Mouse (Mus musculus) intestine, postnatal 0 days (tissue): ENCODE measurements around the gene Zc3h12c. TPM values are rescaled to one million over a fixed set of nuclear protein-coding genes. Genes with fewer than 3 reads are reported as not detected.

ENCODE experiments used
- ATAC-seq: fragments of 200-750 bp; cut with Nextera tagmentation; 2 replicates; pipeline ENCODE4 v1.8.0; 2017; ENCODE audit warnings: mild to moderate bottlenecking, moderate TSS enrichment, moderate library complexity
- H3K27ac ChIP-seq: fragments of 300-500 bp; sonication (generic); 2 replicates; pipeline ENCODE4 v1.5.1; 2014; ENCODE audit warnings: mild to moderate bottlenecking, low read depth, low read length, moderate library complexity
- H3K27me3 ChIP-seq: fragments of 300-500 bp; sonication (generic); replicated peaks from 2 replicates; pipeline ENCODE4 v1.6.1; 2014; ENCODE audit warnings: low read length, mixed read lengths; ENCODE audit not compliant: control insufficient read depth, insufficient read depth
- H3K36me3 ChIP-seq: fragments of 300-500 bp; sonication (generic); 2 replicates; pipeline ENCODE4 v1.6.1; 2014; ENCODE audit warnings: mild to moderate bottlenecking, moderate library complexity; ENCODE audit not compliant: control insufficient read depth, insufficient read depth
- H3K4me1 ChIP-seq: fragments of 300-500 bp; sonication (generic); replicated peaks from 2 replicates; pipeline ENCODE4 v1.6.1; 2014; ENCODE audit warnings: antibody characterized with exemption, low read length, mixed read lengths; ENCODE audit not compliant: control insufficient read depth, insufficient read depth
- H3K4me2 ChIP-seq: fragments of 300-500 bp; sonication (generic); replicated peaks from 2 replicates; pipeline ENCODE4 v1.6.1; 2014; ENCODE audit warnings: low read depth, mild to moderate bottlenecking, moderate library complexity
- H3K4me3 ChIP-seq: fragments of 300-500 bp; sonication (generic); 2 replicates; pipeline ENCODE4 v1.5.1; 2014; ENCODE audit warnings: low read depth, low read length
- H3K9ac ChIP-seq: fragments of 300-500 bp; sonication (generic); 2 replicates; pipeline ENCODE4 v1.6.1; 2014; ENCODE audit warnings: mild to moderate bottlenecking, low read depth, low read length
- H3K9me3 ChIP-seq: fragments of 300-500 bp; sonication (generic); 2 replicates; pipeline ENCODE4 v1.6.1; 2016; ENCODE audit warnings: mixed run types; ENCODE audit not compliant: control insufficient read depth
- CTCF ChIP-seq: sonication (generic); IDR thresholded peaks from 2 replicates; pipeline ENCODE4 v1.5.1; 2016; ENCODE audit warnings: low read depth, mild to moderate bottlenecking, control low read depth, antibody characterized with exemption, moderate library complexity
- WGBS: fragments of 180-500 bp; shearing (Covaris S2); extraction: QIAGEN DNeasy Blood & Tissue Kit; methylation state at CpG from one replicate; pipeline ENCODE4 v1.1.7; 2014; 5-methylcytosine and 5-hydroxymethylcytosine counted together
- polyA plus RNA-seq: library from polyadenylated mRNA; unstranded; fragments of >200 nt; fragmentation: Nextera tagmentation; extraction: Ambion mirVana; gene quantifications from 2 replicates; pipeline ENCODE4 v1.2.1, GENCODE M21; 2015

The Zc3h12c gene
- polyA plus RNA-seq, 1 experiment from 2014 or later, result 0.95 TPM

- 69% methylated on average over 4 of the region's 4 CpGs for WGBS
- no peak for TF ChIP-seq CTCF
- Histone ChIP-seq H3K9me3 (no peaks in the 10 kb centered on the region), H3K4me2 (no peak overlapping the region), H3K27me3 (0 out of 2 replicates have a peak, but pooled peaks cover 3% of the 10 kb centered on the region), H3K9ac (no peak overlapping the region), H3K4me3 (no peak overlapping the region), H3K36me3 (no peaks in the 10 kb centered on the region), H3K27ac (no peak overlapping the region), H3K4me1 (no peaks in the 10 kb centered on the region)
- ATAC-seq, result no peak
These were observed 31.9 kb upstream of the Zc3h12c start for GRCm38 (mm10) chr9:52200271-52200670.

- Histone ChIP-seq H3K9me3 (no peaks in the 10 kb centered on the region), H3K4me2 (no peak overlapping the region), H3K27ac (no peak overlapping the region), H3K36me3 (no peaks in the 10 kb centered on the region), H3K27me3 (0 out of 2 replicates have a peak, but pooled peaks cover 3% of the 10 kb centered on the region), H3K4me3 (no peak overlapping the region), H3K4me1 (no peaks in the 10 kb centered on the region), H3K9ac (no peak overlapping the region)
- WGBS, result 87% methylated on average over 3 of the region's 3 CpGs
- TF ChIP-seq CTCF, result no peak
- ATAC-seq, result no peak
These were observed 27.5 kb upstream of the Zc3h12c start for GRCm38 (mm10) chr9:52195853-52196252.

GRCm38 (mm10) chr9:52193851-52194250 is 25.5 kb upstream of the Zc3h12c start:
- no peak for ATAC-seq
- Histone ChIP-seq H3K9ac (no peak overlapping the region), H3K27ac (no peak overlapping the region), H3K9me3 (no peaks in the 10 kb centered on the region), H3K4me1 (no peaks in the 10 kb centered on the region), H3K4me2 (no peak overlapping the region), H3K27me3 (0 out of 2 replicates have a peak, but pooled peaks cover 3% of the 10 kb centered on the region), H3K4me3 (no peak overlapping the region), H3K36me3 (no peaks in the 10 kb centered on the region)
- 78% methylated on average over 5 of the region's 5 CpGs for WGBS
- TF ChIP-seq CTCF, result no peak

GRCm38 (mm10) chr9:52190907-52191306 is 22.5 kb upstream of the Zc3h12c start:
- Histone ChIP-seq H3K9me3 (no peaks in the 10 kb centered on the region), H3K4me2 (no peak overlapping the region), H3K27me3 (no peaks in the 10 kb centered on the region), H3K27ac (no peak overlapping the region), H3K9ac (no peak overlapping the region), H3K36me3 (no peaks in the 10 kb centered on the region), H3K4me3 (no peak overlapping the region), H3K4me1 (no peaks in the 10 kb centered on the region)
- TF ChIP-seq CTCF, result no peak
- ATAC-seq, result no peak
- 89% methylated on average over 4 of the region's 4 CpGs for WGBS

GRCm38 (mm10) chr9:52188106-52188505 is 19.7 kb upstream of the Zc3h12c start:
- H3K4me1 ChIP-seq, result no peaks in the 10 kb centered on the region
- H3K36me3 ChIP-seq, result no peaks in the 10 kb centered on the region
- H3K4me2 ChIP-seq, result no peak overlapping the region
- no peaks in the 10 kb centered on the region for H3K27me3 ChIP-seq
- 57% methylated on average over 8 of the region's 8 CpGs for WGBS
- ATAC-seq, result no peak
- TF ChIP-seq CTCF, result no peak
- no peak overlapping the region for H3K9ac ChIP-seq
- no peak overlapping the region for H3K27ac ChIP-seq
- H3K9me3 ChIP-seq, result no peaks in the 10 kb centered on the region
- H3K4me3 ChIP-seq, result no peak overlapping the region

- no peaks in the 10 kb centered on the region for H3K9me3 ChIP-seq
- H3K9ac ChIP-seq, result no peak overlapping the region
- H3K4me3 ChIP-seq, result no peak overlapping the region
- 18% methylated on average over 3 of the region's 3 CpGs for WGBS
- TF ChIP-seq CTCF, result no peak
- no peaks in the 10 kb centered on the region for H3K27me3 ChIP-seq
- no peaks in the 10 kb centered on the region for H3K36me3 ChIP-seq
- no peak overlapping the region for H3K4me2 ChIP-seq
- H3K4me1 ChIP-seq, result no peaks in the 10 kb centered on the region
- no peak overlapping the region for H3K27ac ChIP-seq
- no peak for ATAC-seq
These were observed 18.0 kb upstream of the Zc3h12c start for GRCm38 (mm10) chr9:52186296-52186941.
